Mouse (Mus musculus): ENCODE results near the gene Proser1. TPM values are rescaled to one million over a fixed set of nuclear protein-coding genes. Genes with fewer than 3 reads are reported as not detected.
A peak's percentile ranks its signal among the peaks of the same experiment; 100 is the strongest.

Proser1 gene
- total RNA-seq, 2 experiments from 2014 or later, result 19.1 to 23.7 TPM

DNA sequence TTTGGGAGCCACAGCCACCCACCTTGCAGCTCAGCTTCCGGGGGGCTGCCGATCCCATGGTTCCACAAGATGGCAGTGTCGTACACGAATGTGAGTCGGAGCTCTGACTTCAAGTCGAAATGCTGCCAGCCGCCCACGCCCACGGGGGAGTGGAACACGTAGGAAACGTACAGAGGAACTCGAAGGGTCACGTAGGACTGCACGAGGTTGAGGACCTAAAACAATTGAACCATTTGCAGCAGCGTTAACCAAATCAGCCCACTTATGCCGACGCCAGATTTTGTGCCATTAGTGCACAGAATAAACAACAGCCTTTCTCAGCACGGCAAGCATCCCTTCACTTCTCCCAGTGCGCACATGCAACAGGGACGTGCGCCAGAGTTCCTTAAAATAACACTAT, 62.3 kb downstream of the Proser1 start:
- intact Hi-C loops (cut with DNase I), result loop anchor here (1.0 to 10.0 kb wide), 6 partner anchors 65 to 1159 kb away; partner anchors contain the start of gene Trpc4
- peak; percentile 83 to 90 for DNase-seq (ENCODE audit: low spot score in 2 of 2)

GRCm38 (mm10) chr3:53530305-53530704, 66.8 kb downstream of the Proser1 start:
- no peak for DNase-seq (ENCODE audit: low spot score in 2 of 2)

More at GRCm38 (mm10) chr3:53530305-53530704, 66.8 kb downstream of the Proser1 start:
- intact Hi-C loops (cut with DNase I), result no loop called here

Other genes starting within 250 kb of the Proser1 start
- gene Nhlrc3, start 334 bp upstream of the Proser1 start, total RNA-seq (2021), result 1 to 10 TPM; 9.5 to 9.8 TPM
- under 1 TPM in 1 of 2 experiments, not detected in 1; 0.32 TPM for gene Stoml3, start 25.0 kb downstream of the Proser1 start, total RNA-seq (2021)
- gene Frem2, start 193.7 kb downstream of the Proser1 start, total RNA-seq (2021), result 1 to 10 TPM; 1.4 to 1.5 TPM